Mouse (Mus musculus): Measurements from ENCODE around the gene Slc30a3.

GRCm38 (mm10) chr5:31086606-31087005, 21.4 kb downstream of the Slc30a3 start:
- TF ChIP-seq EP300 (IDR thresholded peaks at IDR 0.05; ENCODE audit: low read depth) (no peak), CTCF (IDR thresholded peaks at IDR 0.05; ENCODE audit: low read depth) (no peak)

Measured in liver, embryonic 14.5 days (tissue).